Mouse (Mus musculus): ENCODE measurements at regions not wholly inside any gene's neighbourhood (a gene's known extent, or its start where the extent isn't known, plus 50 kb on each side); places are given as distances from the start of the nearest gene placed in this dataset.

GRCm38 (mm10) chr1:122607309-122607708 is 1039.5 kb upstream of the Ddx18 start:
- DNase-seq = no peak

GRCm38 (mm10) chr1:122575954-122576353 is 1008.2 kb upstream of the Ddx18 start:
- DNase-seq = peak; percentile 10 to 26

- no peak for DNase-seq
Measured at GRCm38 (mm10) chr1:122551596-122551995, 983.8 kb upstream of the Ddx18 start.

- no peak for DNase-seq
Measured at GRCm38 (mm10) chr1:122509580-122509979, 941.8 kb upstream of the Ddx18 start.

- no peak for DNase-seq
Measured at GRCm38 (mm10) chr1:122501707-122502106, 933.9 kb upstream of the Ddx18 start.

- DNase-seq = no peak
Measured at GRCm38 (mm10) chr1:122478003-122478402, 910.2 kb upstream of the Ddx18 start.

- peak; percentile 84 to 89 for DNase-seq
Measured at GRCm38 (mm10) chr1:122463931-122464330, 896.1 kb upstream of the Ddx18 start.

- no peak for DNase-seq
Measured at GRCm38 (mm10) chr1:122459056-122459455, 891.3 kb upstream of the Ddx18 start.

- no peak for DNase-seq
Measured at GRCm38 (mm10) chr1:122454881-122455280, 887.1 kb upstream of the Ddx18 start.

GRCm38 (mm10) chr1:122453617-122454016 is 885.8 kb upstream of the Ddx18 start:
- peak; percentile 40 to 60 for DNase-seq

- peak; percentile 53 to 59 for DNase-seq
Measured at GRCm38 (mm10) chr1:122439358-122439757, 871.6 kb upstream of the Ddx18 start.

- DNase-seq = peak in 1 of 2 experiments; percentile 4
Measured at GRCm38 (mm10) chr1:122423503-122423902, 855.7 kb upstream of the Ddx18 start.

GRCm38 (mm10) chr1:122396342-122396741 is 828.6 kb upstream of the Ddx18 start:
- DNase-seq = no peak

GRCm38 (mm10) chr1:122393660-122394355 is 826.0 kb upstream of the Ddx18 start:
- no peak for DNase-seq

GRCm38 (mm10) chr1:122357015-122357414 is 789.2 kb upstream of the Ddx18 start:
- peak; percentile 99 to 100 for DNase-seq

GRCm38 (mm10) chr1:122351530-122351929 is 783.7 kb upstream of the Ddx18 start:
- DNase-seq = peak in 1 of 2 experiments; percentile 43

- DNase-seq = no peak
Measured at GRCm38 (mm10) chr1:122333267-122333666, 765.5 kb upstream of the Ddx18 start.

GRCm38 (mm10) chr1:122328276-122328675 is 760.5 kb upstream of the Ddx18 start:
- no peak for DNase-seq
